Mouse (Mus musculus): ENCODE results near the gene Pan2. TPM values are rescaled to one million over a fixed set of nuclear protein-coding genes. Genes with fewer than 3 reads are reported as not detected.

The Pan2 gene
- polyA plus RNA-seq, 1 experiment from 2014 or later: 27.1 TPM

GRCm38 (mm10) chr10:128369599-128369998 is 66.5 kb downstream of the Pan2 start:
- WGBS: 69% methylated on average over 6 of the region's 6 CpGs
- H3K9ac ChIP-seq: no peak overlapping the region
- no peak for ATAC-seq (ENCODE audit: insufficient read depth, low FRiP score, low read depth)

GRCm38 (mm10) chr10:128370021-128370420 is 66.9 kb downstream of the Pan2 start:
- Histone ChIP-seq H3K4me3 (replicated peaks) (no peak overlapping the region), H3K4me2 (no peak overlapping the region), H3K27me3 (replicated peaks) (no peaks in the 10 kb centered on the region), H3K27ac (no peak overlapping the region), H3K9me3 (no peaks in the 10 kb centered on the region), H3K4me1 (peaks cover 15% of the 10 kb centered on the region; the same call in 1 of the 2 replicates), H3K9ac (no peak overlapping the region), H3K36me3 (no peaks in the 10 kb centered on the region)
- ATAC-seq (ENCODE audit: insufficient read depth, low FRiP score, low read depth): no peak
- 67% methylated on average over 6 of the region's 6 CpGs for WGBS

More at GRCm38 (mm10) chr10:128369599-128369998, 66.5 kb downstream of the Pan2 start:
- Histone ChIP-seq H3K27me3 (replicated peaks) (no peaks in the 10 kb centered on the region), H3K4me1 (peaks cover 15% of the 10 kb centered on the region; the same call in 1 of the 2 replicates), H3K9me3 (no peaks in the 10 kb centered on the region), H3K4me3 (replicated peaks) (peak overlapping the region; percentile 78), H3K36me3 (no peaks in the 10 kb centered on the region), H3K4me2 (peak overlapping the region; percentile 90), H3K27ac (peak overlapping the region; percentile 96)

GRCm38 (mm10) chr10:128370601-128371000 is 67.5 kb downstream of the Pan2 start:
- H3K9me3 ChIP-seq: no peaks in the 10 kb centered on the region
- H3K27me3 ChIP-seq (replicated peaks): no peaks in the 10 kb centered on the region
- no peak overlapping the region for H3K4me2 ChIP-seq
- H3K9ac ChIP-seq: no peak overlapping the region
- peaks cover 15% of the 10 kb centered on the region; the same call in 1 of the 2 replicates for H3K4me1 ChIP-seq
- ATAC-seq (ENCODE audit: insufficient read depth, low FRiP score, low read depth): no peak
- no peak overlapping the region for H3K4me3 ChIP-seq (replicated peaks)
- WGBS: 55% methylated on average over 4 of the region's 4 CpGs
- no peaks in the 10 kb centered on the region for H3K36me3 ChIP-seq
- H3K27ac ChIP-seq: no peak overlapping the region

Other genes with a start within 250 kb of the Pan2 start
- 522 and 529 TPM in 2 replicates for gene Ptges3, start 244.4 kb upstream of the Pan2 start, polyA plus RNA-seq (2015; fragmentation: Nextera tagmentation; extraction: Ambion mirVana)
- 2,393 and 2,495 TPM in 2 replicates for gene Atp5b, start 220.1 kb upstream of the Pan2 start, polyA plus RNA-seq (2015; fragmentation: Nextera tagmentation; extraction: Ambion mirVana)
- gene Baz2a, start 211.8 kb upstream of the Pan2 start, polyA plus RNA-seq (2015; fragmentation: Nextera tagmentation; extraction: Ambion mirVana): 10.1 and 11.7 TPM in 2 replicates
- gene Rbms2, start 123.0 kb upstream of the Pan2 start, polyA plus RNA-seq (2015; fragmentation: Nextera tagmentation; extraction: Ambion mirVana): 27.3 and 29.8 TPM in 2 replicates
- 4.3 and 5.2 TPM in 2 replicates for gene Gls2, start 108.9 kb upstream of the Pan2 start, polyA plus RNA-seq (2015; fragmentation: Nextera tagmentation; extraction: Ambion mirVana)
- gene Spryd4, start 91.5 kb upstream of the Pan2 start, polyA plus RNA-seq (2015; fragmentation: Nextera tagmentation; extraction: Ambion mirVana): 31.1 and 34.6 TPM in 2 replicates
- 0.14 TPM in 1 of 2 replicates, not detected in the other for gene Mip, start 77.5 kb upstream of the Pan2 start, polyA plus RNA-seq (2015; fragmentation: Nextera tagmentation; extraction: Ambion mirVana)
- gene Timeless, start 71.3 kb upstream of the Pan2 start, polyA plus RNA-seq (2015; fragmentation: Nextera tagmentation; extraction: Ambion mirVana): 43.7 and 46.4 TPM in 2 replicates
- 0.24 and 0.55 TPM in 2 replicates for gene Apon, start 49.2 kb upstream of the Pan2 start, polyA plus RNA-seq (2015; fragmentation: Nextera tagmentation; extraction: Ambion mirVana)
- 2.8 and 8.5 TPM in 2 replicates for gene Apof, start 34.7 kb upstream of the Pan2 start, polyA plus RNA-seq (2015; fragmentation: Nextera tagmentation; extraction: Ambion mirVana)
- 13.0 and 16.3 TPM in 2 replicates for gene Stat2, start 32.8 kb upstream of the Pan2 start, polyA plus RNA-seq (2015; fragmentation: Nextera tagmentation; extraction: Ambion mirVana)
- gene Il23a, start 4.6 kb upstream of the Pan2 start, polyA plus RNA-seq (2015; fragmentation: Nextera tagmentation; extraction: Ambion mirVana): 0.40 and 0.46 TPM in 2 replicates
- gene Cnpy2, start 19.1 kb downstream of the Pan2 start, polyA plus RNA-seq (2015; fragmentation: Nextera tagmentation; extraction: Ambion mirVana): 331 and 344 TPM in 2 replicates
- 192 and 212 TPM in 2 replicates for gene Cs, start 34.4 kb downstream of the Pan2 start, polyA plus RNA-seq (2015; fragmentation: Nextera tagmentation; extraction: Ambion mirVana)
- gene Coq10a, start 65.7 kb downstream of the Pan2 start, polyA plus RNA-seq (2015; fragmentation: Nextera tagmentation; extraction: Ambion mirVana): 14.0 and 14.5 TPM in 2 replicates
- 12.8 and 15.8 TPM in 2 replicates for gene Ankrd52, start 73.8 kb downstream of the Pan2 start, polyA plus RNA-seq (2015; fragmentation: Nextera tagmentation; extraction: Ambion mirVana)
- gene Slc39a5, start 97.9 kb downstream of the Pan2 start, polyA plus RNA-seq (2015; fragmentation: Nextera tagmentation; extraction: Ambion mirVana): 34.5 and 39.4 TPM in 2 replicates
- gene Nabp2, start 108.2 kb downstream of the Pan2 start, polyA plus RNA-seq (2015; fragmentation: Nextera tagmentation; extraction: Ambion mirVana): 66.3 and 81.0 TPM in 2 replicates
- gene Rnf41, start 108.3 kb downstream of the Pan2 start, polyA plus RNA-seq (2015; fragmentation: Nextera tagmentation; extraction: Ambion mirVana): 33.2 and 35.4 TPM in 2 replicates
- 63.1 and 70.0 TPM in 2 replicates for gene Smarcc2, start 155.9 kb downstream of the Pan2 start, polyA plus RNA-seq (2015; fragmentation: Nextera tagmentation; extraction: Ambion mirVana)
- gene Myl6, start 190.8 kb downstream of the Pan2 start, polyA plus RNA-seq (2015; fragmentation: Nextera tagmentation; extraction: Ambion mirVana): 1,838 and 1,873 TPM in 2 replicates
- 3.0 and 3.4 TPM in 2 replicates for gene Myl6b, start 195.3 kb downstream of the Pan2 start, polyA plus RNA-seq (2015; fragmentation: Nextera tagmentation; extraction: Ambion mirVana)
- gene Esyt1, start 222.5 kb downstream of the Pan2 start, polyA plus RNA-seq (2015; fragmentation: Nextera tagmentation; extraction: Ambion mirVana): 28.8 and 32.1 TPM in 2 replicates
- 12.1 and 12.4 TPM in 2 replicates for gene Zc3h10, start 244.4 kb downstream of the Pan2 start, polyA plus RNA-seq (2015; fragmentation: Nextera tagmentation; extraction: Ambion mirVana)
- 3,689 and 3,942 TPM in 2 replicates for gene Rpl41, start 246.0 kb downstream of the Pan2 start, polyA plus RNA-seq (2015; fragmentation: Nextera tagmentation; extraction: Ambion mirVana)